Mouse (Mus musculus) limb, embryonic 14.5 days (tissue): ENCODE data around the gene Cnot4. TPM values are rescaled to one million over a fixed set of nuclear protein-coding genes. Genes with fewer than 3 reads are reported as not detected.
"Not testable (repeated sequence)": the region's sequence is repeated elsewhere in the genome, so short reads cannot be mapped to it uniquely, and the experiment has no call there.

Source experiments
- ATAC-seq: fragments of 200-750 bp; cut with Nextera tagmentation; 2 replicates; pipeline ENCODE4 v1.8.0; 2017; ENCODE audit warnings: low read depth, moderate number of reproducible peaks, moderate TSS enrichment; ENCODE audit not compliant: low FRiP score
- DNase-seq: peaks from one replicate; pipeline ENCODE4 v3.0.0-alpha.2; 2015; ENCODE audit warnings: low spot score
- H3K27ac ChIP-seq: fragments of 300-500 bp; sonication (generic); replicated peaks from 2 replicates; pipeline ENCODE4 v1.5.1; 2014; ENCODE audit warnings: low read depth, mild to moderate bottlenecking, low read length, moderate library complexity, mixed read lengths
- H3K27me3 ChIP-seq: fragments of 300-500 bp; sonication (generic); 2 replicates; pipeline ENCODE4 v1.6.1; 2014; ENCODE audit warnings: low read length, mixed read lengths; ENCODE audit not compliant: control insufficient read depth, insufficient read depth
- H3K36me3 ChIP-seq: fragments of 300-500 bp; sonication (generic); 2 replicates; pipeline ENCODE4 v1.6.1; 2014; ENCODE audit warnings: mild to moderate bottlenecking, low read length, moderate library complexity, mixed read lengths; ENCODE audit not compliant: control insufficient read depth, insufficient read depth
- H3K4me1 ChIP-seq: fragments of 300-500 bp; sonication (generic); 2 replicates; pipeline ENCODE4 v1.6.1; 2014; ENCODE audit warnings: antibody characterized with exemption, low read length, mixed read lengths; ENCODE audit not compliant: control insufficient read depth, insufficient read depth
- H3K4me2 ChIP-seq: fragments of 300-500 bp; sonication (generic); replicated peaks from 2 replicates; pipeline ENCODE4 v1.6.1; 2014; ENCODE audit warnings: low read depth, mild to moderate bottlenecking, low read length, moderate library complexity; ENCODE audit not compliant: severe bottlenecking
- H3K4me3 ChIP-seq: fragments of 300-500 bp; sonication (generic); replicated peaks from 2 replicates; pipeline ENCODE4 v1.5.1; 2014; ENCODE audit warnings: low read length
- H3K9ac ChIP-seq: fragments of 300-500 bp; sonication (generic); 2 replicates; pipeline ENCODE4 v1.6.1; 2014; ENCODE audit warnings: mild to moderate bottlenecking, low read depth, low read length, moderate library complexity; ENCODE audit not compliant: severe bottlenecking
- H3K9me3 ChIP-seq: fragments of 300-500 bp; sonication (generic); 2 replicates; pipeline ENCODE4 v1.6.1; 2016; ENCODE audit warnings: low read length; ENCODE audit not compliant: control insufficient read depth
- POLR2A ChIP-seq: fragments of 200-500 bp; IDR thresholded peaks from 2 replicates; pipeline ENCODE4 v1.8.0; 2012; ENCODE audit warnings: inconsistent platforms, mild to moderate bottlenecking, moderate library complexity, borderline replicate concordance; ENCODE audit not compliant: insufficient read depth, insufficient read length; ENCODE audit errors: extremely low read depth
- WGBS: fragments of 180-500 bp; shearing (Covaris S2); extraction: QIAGEN DNeasy Blood & Tissue Kit; methylation state at CpG from one replicate; pipeline ENCODE4 v1.1.7; 2014; 5-methylcytosine and 5-hydroxymethylcytosine counted together
- polyA plus RNA-seq, 2 experiments: library from polyadenylated mRNA; depleted of rRNA in 1 of 2; stranded (reverse) in 1 of 2; unstranded in 1 of 2; fragments of >200 nt; fragmentation: Nextera tagmentation in 1 of 2; extraction: Ambion mirVana in 1 of 2; gene quantifications; 2 replicates each; pipeline versions ENCODE4 v1.2.1 to v1.2.3; 2012 to 2014

Gene Cnot4
- polyA plus RNA-seq (2012; rRNA removed) = 22.6 and 25.1 TPM in 2 replicates
- polyA plus RNA-seq (2014; fragmentation: Nextera tagmentation; extraction: Ambion mirVana) = 29.0 and 34.2 TPM in 2 replicates

- Histone ChIP-seq H3K9me3 (no peaks in the 10 kb centered on the region), H3K36me3 (no peaks in the 10 kb centered on the region), H3K27me3 (no peaks in the 10 kb centered on the region), H3K27ac (peak within 1 kb of the TSS; percentile 92), H3K4me3 (peak within 1 kb of the TSS; percentile 75), H3K4me1 (peaks cover 13% of the 10 kb centered on the region), H3K9ac (peak within 1 kb of the TSS; percentile 82), H3K4me2 (peak within 1 kb of the TSS; percentile 87)
- ATAC-seq (peak; percentile 99), DNase-seq (peak; percentile 99)
- peak; percentile 85; the same call in 1 of the 2 replicates for TF ChIP-seq POLR2A
- WGBS = 1% methylated on average over 54 of the region's 55 CpGs
Measured at GRCm38 (mm10) chr6:35133579-35134488, at the start of gene Cnot4. Gene Cnot4, minus strand, starts transcription at chr6:35133724.

GRCm38 (mm10) chr6:35179299-35179698, 45.8 kb upstream of the Cnot4 start:
- H3K27ac ChIP-seq, H3K27me3 ChIP-seq, ATAC-seq, H3K4me1 ChIP-seq, H3K9ac ChIP-seq, H3K4me3 ChIP-seq, H3K4me2 ChIP-seq, DNase-seq, H3K9me3 ChIP-seq, H3K36me3 ChIP-seq: not testable (repeated sequence)
- WGBS = 99% methylated on average over 3 of the region's 3 CpGs

GRCm38 (mm10) chr6:35177650-35178272, 44.2 kb upstream of the Cnot4 start:
- Histone ChIP-seq H3K9ac (peak overlapping the region; percentile 93), H3K9me3 (no peaks in the 10 kb centered on the region), H3K4me2 (peak overlapping the region; percentile 83), H3K4me3 (peak overlapping the region; percentile 90), H3K27ac (peak overlapping the region; percentile 98), H3K27me3 (no peaks in the 10 kb centered on the region), H3K36me3 (no peaks in the 10 kb centered on the region), H3K4me1 (no peaks in the 10 kb centered on the region)
- 0 out of 2 replicates have a peak, but pooled peaks have one; percentile 11 for TF ChIP-seq POLR2A
- 0% methylated on average over 32 of the region's 69 CpGs for WGBS
- peak; percentile 36 for DNase-seq
- peak; percentile 62 for ATAC-seq

GRCm38 (mm10) chr6:35176979-35177649, 43.6 kb upstream of the Cnot4 start, which contains the start of gene Nup205:
Gene Nup205, plus strand, starts transcription at chr6:35177421.
- peak within 1 kb of the TSS; percentile 90 for H3K4me3 ChIP-seq
- 0 out of 2 replicates have a peak, but pooled peaks have one; percentile 51 for TF ChIP-seq POLR2A
- H3K27ac ChIP-seq = peak within 1 kb of the TSS; percentile 98
- peak within 1 kb of the TSS; percentile 83 for H3K4me2 ChIP-seq
- no peaks in the 10 kb centered on the region for H3K36me3 ChIP-seq
- no peaks in the 10 kb centered on the region for H3K9me3 ChIP-seq
- 4% methylated on average over 34 of the region's 34 CpGs for WGBS
- DNase-seq (peak; percentile 86), ATAC-seq (peak; percentile 93)
- no peaks in the 10 kb centered on the region for H3K27me3 ChIP-seq
- peak within 1 kb of the TSS; percentile 93 for H3K9ac ChIP-seq
- H3K4me1 ChIP-seq = no peaks in the 10 kb centered on the region

GRCm38 (mm10) chr6:35173181-35173580, 39.7 kb upstream of the Cnot4 start:
- no peak for TF ChIP-seq POLR2A

GRCm38 (mm10) chr6:35172028-35172427, 38.5 kb upstream of the Cnot4 start:
- WGBS = 70% methylated on average over 3 of the region's 3 CpGs
- not testable (repeated sequence) for ATAC-seq, DNase-seq

More at GRCm38 (mm10) chr6:35173181-35173580, 39.7 kb upstream of the Cnot4 start:
- Histone ChIP-seq H3K4me1 (no peaks in the 10 kb centered on the region), H3K4me2 (no peak overlapping the region), H3K9me3 (no peaks in the 10 kb centered on the region), H3K4me3 (no peak overlapping the region), H3K36me3 (no peaks in the 10 kb centered on the region), H3K9ac (no peak overlapping the region), H3K27ac (no peak overlapping the region), H3K27me3 (no peaks in the 10 kb centered on the region)
- WGBS = 88% methylated on average over 4 of the region's 4 CpGs
- ATAC-seq = no peak
- no peak for DNase-seq

More at GRCm38 (mm10) chr6:35172028-35172427, 38.5 kb upstream of the Cnot4 start:
- H3K9me3 ChIP-seq, H3K4me3 ChIP-seq, H3K27me3 ChIP-seq, H3K27ac ChIP-seq, H3K9ac ChIP-seq, H3K4me2 ChIP-seq, H3K36me3 ChIP-seq, H3K4me1 ChIP-seq: not testable (repeated sequence)
